Mouse (Mus musculus): ENCODE results near the gene Aldoart2.

- TF ChIP-seq MAX (IDR thresholded peaks at IDR 0.05; ENCODE audit: low read depth) (no peak), POLR2A (IDR thresholded peaks at IDR 0.05; ENCODE audit: insufficient read length, low read depth) (no peak), USF1 (IDR thresholded peaks at IDR 0.05; ENCODE audit: low read depth) (no peak), E2F4 (IDR thresholded peaks at IDR 0.05; ENCODE audit: insufficient read depth) (no peak)
Observed at GRCm38 (mm10) chr12:55568466-55568865, 3.4 kb downstream of the Aldoart2 start.
